ENCODE assay signal across 16 mouse cellular contexts in genomic region chr5:112730604-112731003, GRCm38 (mm10).
A peak's percentile ranks its signal among the peaks of the same experiment; 100 is the strongest.
DNase-seq lines count a peak whose midpoint lies in the region; ATAC-seq lines count a peak whose summit lies in the region.
"Had no signal": no experiment of that assay in that cellular context is flagged by ENCODE, and none has a peak within 500 bp of the region (broad histone marks: within the 10 kb centered on the region; RNA-seq: fewer than 3 reads in every experiment).

No protein-coding gene starts in this region.

- H3K9me3 ChIP-seq in forebrain, embryonic 15.5 days: no peaks in the 10 kb centered on the region
- no peaks in the 10 kb centered on the region for H3K9me3 ChIP-seq in forebrain, embryonic 10.5 days
- H3K9me3 ChIP-seq: kidney, embryonic 15.5 days; liver, embryonic 15.5 days; midbrain, embryonic 15.5 days had no signal

- DNase-seq in forebrain, embryonic 10.5 days (ENCODE audit: extremely low spot score, low spot score): no peak
- peak; percentile 95 for DNase-seq in left cerebral cortex, postnatal 4 days
- DNase-seq in left cerebral cortex, postnatal 36 days (ENCODE audit: low spot score in 2 of 2): no peak
- DNase-seq in cerebellum, adult 18-20 months: peak; percentile 38 to 39
- peak; percentile 66 to 78 for DNase-seq in cerebellum, postnatal 25 days
- DNase-seq in embryo, embryonic 10.5 days (ENCODE audit: low spot score): no peak
- DNase-seq: heart, postnatal 10 days; right cerebral cortex, postnatal 4 days had no signal

- 0 out of 2 replicates have a peak overlapping the region, but pooled peaks have one; percentile 12 for H3K27ac ChIP-seq in forebrain, embryonic 15.5 days (replicated peaks)
- H3K27ac ChIP-seq in forebrain, embryonic 10.5 days: no peak overlapping the region
- H3K27ac ChIP-seq: hindbrain, embryonic 14.5 days; kidney, embryonic 15.5 days; liver, embryonic 15.5 days; midbrain, embryonic 15.5 days had no signal

- no peaks in the 10 kb centered on the region for H3K27me3 ChIP-seq in forebrain, embryonic 15.5 days
- no peaks in the 10 kb centered on the region for H3K27me3 ChIP-seq in forebrain, embryonic 10.5 days (ENCODE audit: poor library complexity, severe bottlenecking)
- H3K27me3 ChIP-seq: CH12.LX; kidney, embryonic 15.5 days; liver, embryonic 15.5 days; midbrain, embryonic 15.5 days had no signal

- no peaks in the 10 kb centered on the region for H3K36me3 ChIP-seq in forebrain, embryonic 15.5 days
- no peaks in the 10 kb centered on the region for H3K36me3 ChIP-seq in forebrain, embryonic 10.5 days (replicated peaks)
- H3K36me3 ChIP-seq: kidney, embryonic 15.5 days; liver, embryonic 15.5 days; midbrain, embryonic 15.5 days had no signal

- H3K4me3 ChIP-seq in forebrain, embryonic 15.5 days: no peak overlapping the region
- H3K4me3 ChIP-seq in forebrain, embryonic 10.5 days: no peak overlapping the region
- H3K4me3 ChIP-seq: kidney, embryonic 15.5 days; liver, embryonic 15.5 days; midbrain, embryonic 15.5 days had no signal

- no peak overlapping the region for H3K9ac ChIP-seq in forebrain, embryonic 15.5 days (replicated peaks)
- H3K9ac ChIP-seq: hindbrain, embryonic 14.5 days; kidney, embryonic 15.5 days; liver, embryonic 15.5 days; midbrain, embryonic 15.5 days had no signal

- intact Hi-C loops in left cerebral cortex, postnatal 4 days (cut with DNase I): no loop called here
- intact Hi-C loops in left cerebral cortex, postnatal 36 days (cut with DNase I): no loop called here

- 45% methylated on average over 10 of the region's 10 CpGs for WGBS in forebrain, embryonic 15.5 days
- WGBS in forebrain, embryonic 10.5 days: 78% methylated on average over 10 of the region's 10 CpGs

- ATAC-seq in forebrain, embryonic 15.5 days (replicated peaks): 0 out of 2 replicates have a peak, but pooled peaks have one; percentile 43
- ATAC-seq: intestine, postnatal 0 days; midbrain, embryonic 15.5 days had no signal

- no peak overlapping the region for H3K4me2 ChIP-seq in forebrain, embryonic 15.5 days (replicated peaks)
- H3K4me2 ChIP-seq: heart, embryonic 11.5 days; hindbrain, embryonic 14.5 days; kidney, embryonic 15.5 days; liver, embryonic 15.5 days; midbrain, embryonic 15.5 days had no signal

- peaks cover 16% of the 10 kb centered on the region for H3K4me1 ChIP-seq in forebrain, embryonic 15.5 days
- H3K4me1 ChIP-seq in forebrain, embryonic 10.5 days: peaks cover 22% of the 10 kb centered on the region
- H3K4me1 ChIP-seq: kidney, embryonic 15.5 days; liver, embryonic 15.5 days had no signal

Comparison
In these comparisons a context has a peak if more than half of its experiments do, and no peak if none do; other contexts are left out.
1. DNase-seq: peak in left cerebral cortex, postnatal 4 days (single experiment), cerebellum, adult 18-20 months (2 of 2) and cerebellum, postnatal 25 days (2 of 2); none in forebrain, embryonic 10.5 days (single experiment), left cerebral cortex, postnatal 36 days (0 of 2) and embryo, embryonic 10.5 days (single experiment).